Mouse (Mus musculus) right cerebral cortex, postnatal 14 days (tissue): Measurements from ENCODE around the gene Ctcfl.
"Not testable (repeated sequence)": the region's sequence is repeated elsewhere in the genome, so short reads cannot be mapped to it uniquely, and the experiment has no call there.

Experiments
- DNase-seq: peaks from one replicate; pipeline ENCODE4 v3.0.0; 2022

Ctcfl gene

DNA sequence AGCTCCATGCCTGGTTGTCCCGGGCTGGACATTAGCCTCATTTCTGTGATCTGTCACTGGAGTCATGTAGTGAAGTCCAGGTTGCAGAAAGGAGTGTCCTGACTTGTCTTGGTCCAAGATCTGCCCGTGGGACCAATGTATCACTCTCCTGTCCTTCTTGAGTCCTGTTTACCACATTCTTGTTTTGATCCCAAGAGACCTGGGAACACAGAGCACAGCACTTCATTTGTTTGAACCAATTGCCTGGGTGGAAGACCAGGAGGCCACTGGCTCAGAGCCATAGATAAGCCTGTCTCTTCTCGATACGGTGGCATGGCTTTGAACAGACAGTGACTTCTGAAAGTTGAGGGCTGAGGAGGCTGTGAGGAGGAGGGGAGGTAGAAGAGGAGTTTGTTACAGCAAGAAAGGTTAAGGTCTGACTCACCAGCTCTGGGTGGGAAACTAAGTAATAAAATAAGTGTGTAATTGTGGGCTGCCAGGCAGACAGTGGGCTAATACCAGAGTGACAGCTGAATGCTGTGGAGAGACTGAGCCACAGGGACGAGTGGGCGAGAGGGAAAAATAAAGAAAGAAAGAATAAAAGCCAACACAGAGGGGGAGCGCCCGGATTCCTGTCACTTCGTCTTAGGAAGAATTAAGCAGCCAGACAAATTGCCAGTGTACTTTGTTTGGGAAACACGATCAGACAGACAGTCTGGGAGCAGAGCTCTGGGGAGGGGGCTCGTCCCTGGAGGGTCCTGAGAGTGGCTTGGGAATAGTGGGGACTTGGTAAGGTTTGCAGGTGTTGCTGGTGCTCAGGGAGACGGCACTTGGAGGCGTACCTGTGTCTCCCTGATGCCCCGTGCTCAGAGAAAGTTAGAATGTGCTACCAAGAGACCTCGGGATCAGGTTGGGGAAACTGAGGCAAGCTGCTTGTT lies 19.3 kb upstream of the Ctcfl start:
- DNase-seq, result no peak

DNA sequence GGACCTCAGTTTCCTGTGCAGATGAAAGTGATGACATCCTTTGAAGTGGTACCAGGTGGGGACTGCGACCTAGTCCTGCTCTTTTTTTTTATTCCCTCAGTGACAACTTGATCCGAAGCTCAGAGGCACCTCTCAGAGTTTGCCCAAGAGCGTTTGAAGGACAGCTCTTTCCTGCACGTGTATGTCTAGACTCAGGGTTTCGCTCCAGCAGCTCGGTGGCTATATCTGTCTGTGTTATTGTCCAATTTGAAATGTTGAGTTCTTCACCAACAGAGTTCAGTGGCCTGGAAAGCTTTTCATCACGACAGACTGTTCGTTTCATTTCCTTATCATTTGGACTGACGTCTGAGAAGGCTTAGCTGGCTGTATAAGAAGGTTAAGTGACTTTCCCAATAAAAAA lies 15.4 kb upstream of the Ctcfl start:
- no peak for DNase-seq

DNA sequence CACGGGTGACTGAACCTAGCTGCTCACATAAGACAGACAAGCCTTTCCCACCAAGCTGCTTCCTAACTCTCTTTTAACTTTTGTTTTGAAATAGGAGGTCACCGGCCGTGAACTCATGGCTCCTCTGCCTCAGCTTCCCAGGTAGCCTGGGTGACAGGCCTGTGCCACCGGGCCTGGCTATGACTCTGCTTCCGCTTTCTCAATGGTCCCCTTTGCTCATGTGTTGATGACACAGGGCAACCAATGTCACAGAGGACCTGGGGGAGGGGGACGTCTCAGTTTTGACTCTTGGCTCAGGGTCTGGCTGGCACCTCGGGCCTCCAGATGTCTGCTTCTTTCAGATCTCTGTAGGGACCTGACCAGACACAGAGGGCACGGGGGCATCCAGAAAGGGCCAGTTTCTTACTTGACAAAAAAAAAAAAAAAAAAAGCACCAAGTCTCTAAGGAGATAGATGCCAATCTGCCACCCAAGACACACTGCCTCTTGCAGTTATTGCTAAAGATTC lies 13.5 kb upstream of the Ctcfl start:
- no peak for DNase-seq

DNA sequence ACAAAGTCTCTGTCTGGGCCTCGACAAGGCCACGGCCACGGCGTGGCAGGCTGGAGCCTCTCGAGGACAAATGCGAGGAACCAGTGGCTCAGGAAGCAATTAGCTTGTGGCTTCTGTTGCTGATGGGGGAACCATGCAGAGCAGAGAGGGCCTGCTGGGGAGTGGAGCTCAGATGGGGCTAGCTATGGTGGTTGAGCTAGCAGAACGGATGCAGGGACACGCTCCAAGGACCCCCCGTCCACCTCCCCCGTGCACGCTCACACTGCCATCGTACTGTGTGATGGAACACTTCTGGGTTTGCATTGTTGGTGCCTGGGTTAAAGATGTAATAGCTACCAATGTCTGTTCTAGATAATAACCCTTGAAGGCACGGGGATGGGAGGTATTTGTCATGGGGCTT lies 12.9 kb upstream of the Ctcfl start:
- DNase-seq, result no peak

DNA sequence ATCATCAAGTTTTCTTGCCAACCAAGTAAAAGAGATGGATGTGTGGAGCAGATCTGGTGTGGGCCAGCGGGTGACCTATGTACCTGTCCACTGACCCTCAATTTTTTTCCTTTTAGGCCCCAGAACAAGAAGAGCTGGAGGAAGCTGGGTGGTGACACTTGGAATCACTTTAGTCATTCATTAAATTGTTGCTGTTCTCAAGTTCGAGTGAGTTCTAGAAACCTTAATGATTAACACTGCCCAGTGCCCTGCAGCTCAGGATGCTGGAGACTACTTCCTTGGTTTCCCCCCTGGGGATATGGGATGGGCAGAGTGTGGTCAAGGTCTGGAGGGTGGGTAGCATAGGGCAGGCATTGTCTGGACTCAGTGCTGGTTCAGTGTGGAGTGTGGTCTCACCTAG lies 9.8 kb upstream of the Ctcfl start:
- no peak for DNase-seq

DNA sequence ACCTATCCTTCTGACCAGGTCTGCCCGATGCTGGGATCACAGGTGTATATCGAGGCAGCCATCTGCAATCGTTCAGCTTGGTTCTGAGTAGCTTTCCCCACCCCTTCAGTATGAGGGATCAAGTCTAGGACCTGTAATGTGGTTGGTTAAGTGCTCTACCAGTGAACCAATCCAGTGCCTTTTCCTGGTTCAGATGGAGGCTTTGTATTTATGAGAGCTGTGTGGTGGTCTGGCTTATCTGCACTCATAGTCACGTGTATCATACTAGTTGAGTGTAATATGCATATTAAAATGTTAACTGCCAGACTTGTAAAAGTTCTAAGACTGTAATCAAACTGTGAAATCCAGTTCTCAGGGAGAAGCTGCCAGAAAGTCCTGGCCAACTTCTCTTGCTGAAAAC lies 7.1 kb upstream of the Ctcfl start:
- DNase-seq, result no peak

DNA sequence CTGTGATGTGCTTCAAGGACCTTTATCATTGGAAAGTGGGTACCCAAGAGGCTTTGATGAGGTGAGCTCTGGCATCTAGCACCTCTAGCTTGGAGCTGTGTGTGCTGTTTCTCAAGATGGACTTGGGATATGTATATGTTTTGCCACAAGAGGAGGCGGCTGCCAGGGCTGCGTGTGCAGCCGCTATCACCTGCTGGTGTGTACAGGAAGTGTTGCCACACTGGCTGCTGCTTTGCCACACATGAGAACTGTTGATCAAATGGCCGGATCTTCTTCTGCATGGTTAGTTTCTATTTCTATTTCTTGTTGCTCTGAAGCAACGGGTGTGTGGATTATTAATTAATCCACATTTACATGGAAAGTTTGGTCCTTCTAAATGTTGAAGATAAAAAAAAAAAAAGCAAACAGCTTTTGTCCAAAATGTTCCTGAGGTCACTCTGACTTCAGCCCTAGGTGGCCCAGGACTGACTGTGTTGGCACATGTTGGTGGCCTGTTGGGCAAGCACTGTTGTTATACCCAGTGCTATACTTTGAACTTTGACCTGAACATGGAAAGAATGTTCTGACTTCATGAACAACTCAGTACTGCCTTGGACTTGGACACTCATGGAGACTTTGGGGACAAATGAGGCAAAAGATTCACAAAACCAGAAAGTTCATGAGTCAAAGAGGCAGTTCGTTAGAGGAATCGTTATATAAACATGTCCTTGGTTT lies 4.9 kb upstream of the Ctcfl start:
- DNase-seq, result no peak

DNA sequence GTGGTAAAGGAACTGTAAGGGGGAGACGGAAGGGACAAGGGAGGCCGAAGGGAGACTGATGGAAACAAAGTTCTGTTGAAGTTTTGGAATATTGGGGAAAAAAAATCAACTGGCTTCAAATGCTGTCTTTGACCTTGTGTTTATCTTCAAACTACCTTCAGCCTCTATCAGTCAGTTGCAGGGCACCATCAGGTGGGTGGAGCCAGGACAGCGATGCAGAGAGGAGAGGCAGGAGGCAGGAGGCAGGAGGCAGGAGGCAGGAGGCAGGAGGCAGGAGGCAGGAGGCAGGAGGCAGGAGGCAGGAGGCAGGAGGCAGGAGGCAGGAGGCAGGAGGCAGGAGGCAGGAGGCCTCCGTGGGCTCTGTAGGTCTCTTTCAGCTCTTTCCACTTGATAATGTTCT lies 792 bp upstream of the Ctcfl start:
- not testable (repeated sequence) for DNase-seq

DNA sequence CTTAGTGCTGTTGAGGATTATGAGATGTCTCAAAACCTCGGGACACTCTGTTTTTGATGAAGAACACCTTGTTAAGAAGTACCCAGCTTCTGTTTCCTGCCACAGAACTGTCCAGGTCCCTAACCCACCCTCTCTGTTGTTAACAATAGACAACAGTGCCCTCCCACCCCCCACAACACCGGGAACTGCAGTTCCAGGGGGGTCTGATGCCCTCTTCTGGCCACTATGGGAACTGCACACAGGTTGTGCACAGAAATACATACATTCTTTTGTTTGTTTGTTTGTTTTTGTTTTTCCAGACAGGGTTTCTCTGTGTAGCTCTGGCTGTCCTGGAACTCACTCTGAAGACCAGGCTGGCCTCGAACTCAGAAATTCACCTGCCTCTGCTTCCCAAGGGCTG lies 5.5 kb downstream of the Ctcfl start:
- not testable (repeated sequence) for DNase-seq

DNA sequence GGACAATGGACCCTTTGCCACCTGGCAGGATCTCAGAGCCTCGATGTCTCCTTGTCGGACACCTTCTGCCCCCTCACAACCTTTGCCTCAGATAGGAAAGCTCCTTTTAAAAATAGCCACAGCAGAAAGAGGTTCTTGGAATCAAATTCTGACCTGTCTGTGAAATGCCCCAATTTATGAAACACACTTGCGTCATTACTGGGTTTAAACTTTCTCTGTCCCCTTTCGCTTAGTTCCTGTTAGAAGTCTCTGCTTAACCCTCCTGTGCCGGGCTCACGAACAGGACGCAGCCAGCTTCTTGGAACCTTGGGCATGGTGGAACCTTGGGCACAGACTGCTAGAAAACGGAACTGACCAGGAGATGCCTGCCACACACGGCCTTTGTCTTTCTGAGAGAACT lies 8.8 kb downstream of the Ctcfl start:
- DNase-seq, result no peak

DNA sequence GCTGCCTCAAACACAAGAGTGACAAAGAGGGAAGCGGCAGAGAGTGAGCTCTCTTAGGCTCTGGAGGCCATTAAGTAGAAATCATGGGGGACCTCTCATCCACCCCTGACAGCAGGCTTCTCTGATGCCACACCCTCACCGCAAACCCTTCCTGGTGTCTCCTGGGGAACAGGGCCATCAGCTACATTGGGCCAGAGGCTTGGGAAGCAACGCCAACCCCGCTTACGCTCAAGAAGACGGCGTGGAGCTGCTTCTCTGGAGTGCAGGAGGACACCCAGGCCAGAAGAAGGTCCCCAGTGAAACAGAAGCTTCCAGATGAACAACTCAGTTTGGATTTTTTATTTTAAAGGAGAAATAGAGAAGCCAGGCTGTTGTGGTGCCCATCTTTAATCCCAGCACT lies 9.8 kb downstream of the Ctcfl start:
- no peak for DNase-seq

DNA sequence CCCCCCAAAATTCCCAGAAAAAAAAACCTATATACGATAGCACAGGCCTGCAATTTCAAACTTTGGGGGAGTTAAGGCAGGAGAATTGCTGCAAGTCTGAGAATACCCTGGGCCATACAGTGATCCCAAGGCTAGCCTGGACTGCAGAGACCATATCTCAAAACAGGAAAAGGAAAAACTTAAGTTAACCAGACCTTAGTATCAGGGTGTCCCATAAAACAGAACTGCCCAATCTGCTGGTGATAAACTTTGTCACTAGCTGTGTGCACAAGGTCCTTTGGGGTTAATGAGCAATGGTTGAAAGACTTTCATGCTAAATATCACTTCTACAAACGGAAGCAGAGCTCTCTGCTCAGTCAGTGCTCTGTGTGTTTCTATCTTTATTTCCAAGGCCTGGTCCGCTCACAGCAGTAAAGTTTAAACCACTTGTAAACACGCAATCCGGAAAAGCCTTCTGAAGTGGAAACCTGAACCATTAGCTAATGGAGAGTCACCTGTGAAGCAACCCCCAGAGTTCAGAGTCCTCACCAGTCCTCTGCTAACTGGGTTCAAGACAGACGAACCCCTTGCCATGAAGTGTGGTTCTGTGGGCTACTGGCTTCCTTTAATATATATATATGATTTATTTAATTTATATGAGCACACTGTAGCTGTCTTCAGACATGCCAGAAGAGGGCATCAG lies 10.7 kb downstream of the Ctcfl start:
- no peak for DNase-seq

DNA sequence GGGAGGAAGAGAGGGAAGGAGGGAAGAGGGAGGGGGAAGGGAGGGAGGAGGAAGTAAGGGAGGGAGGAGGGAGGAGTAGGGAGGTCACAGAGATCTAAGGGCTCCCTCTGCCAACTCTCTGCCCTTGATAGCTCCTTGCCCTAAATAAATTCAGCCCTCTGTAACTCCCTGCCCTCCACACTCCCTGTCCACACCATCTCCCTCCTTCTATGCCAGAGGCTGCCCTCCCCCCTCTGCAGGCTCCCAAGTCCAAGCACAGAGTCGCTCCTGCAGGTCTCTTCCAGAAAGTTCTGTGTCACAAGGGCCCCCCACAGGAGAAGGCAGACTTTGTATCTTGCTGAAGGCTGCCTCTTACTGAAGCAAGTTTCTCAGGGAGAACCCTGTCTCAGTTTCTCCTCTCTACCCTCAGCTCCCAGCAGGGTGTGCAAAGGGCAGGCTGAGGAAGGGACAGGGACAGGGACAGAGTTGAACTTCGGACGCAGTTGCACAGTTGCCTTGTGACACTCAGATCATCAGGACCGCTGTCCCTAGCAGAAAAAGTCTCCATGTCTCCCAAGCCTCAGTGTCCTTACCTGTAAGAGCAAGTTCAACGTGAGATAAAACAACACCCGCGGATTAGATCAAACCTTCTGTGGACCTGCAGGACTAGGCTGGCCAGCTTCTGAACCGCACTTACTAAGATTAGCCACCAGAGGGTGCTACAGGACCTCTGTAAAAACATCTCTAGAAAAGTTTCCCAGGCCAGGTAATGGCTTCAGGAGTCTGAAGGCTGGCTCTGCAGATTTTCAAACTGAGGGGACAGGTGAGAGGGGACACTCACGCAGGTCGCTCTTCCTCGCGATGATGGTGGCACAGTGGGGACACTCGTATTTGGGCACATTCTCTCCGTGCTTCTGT lies 12.2 kb downstream of the Ctcfl start:
- peak; percentile 42 for DNase-seq

DNA sequence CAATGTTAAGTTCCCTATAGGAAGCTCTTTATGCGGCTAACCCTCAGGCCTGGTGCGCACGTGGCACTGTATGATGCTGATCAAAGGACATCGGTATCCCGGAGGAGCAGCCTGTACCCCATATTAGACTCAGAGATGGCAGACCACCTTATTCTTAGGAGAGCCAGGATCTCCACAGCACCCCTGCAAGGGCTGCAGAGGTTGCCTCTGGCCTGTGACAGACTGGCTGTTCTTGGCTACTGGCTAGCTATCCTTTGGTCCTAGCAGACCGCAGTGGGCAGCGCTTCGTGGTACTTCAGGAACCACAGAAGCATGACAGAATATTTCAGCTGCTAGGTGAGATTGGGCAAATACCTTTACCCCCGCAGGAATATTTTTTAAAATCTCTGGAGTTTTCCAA lies 12.9 kb downstream of the Ctcfl start:
- DNase-seq, result no peak

DNA sequence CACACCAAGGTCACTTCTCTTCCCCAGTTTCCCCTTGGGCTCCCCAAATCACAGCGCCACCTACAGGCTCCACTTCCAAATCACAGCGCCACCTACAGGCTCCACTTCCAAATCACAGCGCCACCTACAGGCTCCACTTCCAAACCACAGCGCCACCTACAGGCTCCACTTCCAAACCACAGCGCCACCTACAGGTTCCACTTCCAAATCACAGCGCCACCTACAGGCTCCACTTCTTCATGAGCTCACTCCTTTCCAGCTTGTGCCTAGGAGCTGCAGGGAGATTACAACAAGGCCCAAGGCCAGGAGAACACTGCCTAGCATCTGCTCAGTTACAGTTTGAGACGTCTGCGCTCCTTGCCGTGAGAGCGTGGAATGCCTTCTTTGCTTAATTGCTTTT lies 22.0 kb downstream of the Ctcfl start:
- DNase-seq, result peak; percentile 39

DNA sequence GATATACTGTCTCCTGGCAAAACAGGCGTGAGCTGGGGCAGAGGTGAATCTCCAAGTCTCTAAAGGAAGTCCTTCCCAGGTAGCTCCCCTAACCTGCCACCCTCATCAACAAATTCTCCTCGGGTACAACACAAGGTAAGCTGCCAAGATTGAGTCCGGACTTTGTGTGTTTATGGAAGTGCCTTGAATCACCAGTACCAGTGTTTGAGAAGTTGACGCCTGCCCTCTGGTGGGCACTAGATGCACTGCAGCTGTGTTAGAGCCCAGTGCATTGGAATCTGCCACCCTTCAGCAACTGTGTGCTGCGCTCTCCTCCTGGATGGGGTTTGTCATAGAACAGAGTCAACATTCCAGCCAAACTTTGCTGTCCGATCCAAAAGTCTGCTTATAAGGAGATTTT lies 29.9 kb downstream of the Ctcfl start:
- DNase-seq, result peak; percentile 82

DNA sequence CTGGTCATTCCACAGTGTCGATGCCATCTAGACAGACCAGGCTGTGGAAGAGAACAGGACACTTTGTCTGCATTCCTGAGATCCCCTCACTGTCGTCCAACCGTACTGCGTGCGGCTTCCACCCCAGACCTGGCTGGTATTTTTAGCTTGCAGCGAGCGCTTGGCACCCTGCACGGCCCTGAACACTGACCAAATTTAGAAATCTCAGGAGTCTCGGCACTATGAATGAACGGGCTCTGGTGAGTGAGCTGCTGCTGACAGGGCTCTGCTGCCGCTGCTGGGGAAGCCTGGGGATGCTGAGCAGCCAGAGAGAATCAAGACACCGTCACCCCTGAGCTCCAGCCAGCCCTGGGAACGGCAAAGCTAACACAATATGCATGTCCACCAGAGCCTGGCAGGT lies 31.9 kb downstream of the Ctcfl start:
- no peak for DNase-seq

DNA sequence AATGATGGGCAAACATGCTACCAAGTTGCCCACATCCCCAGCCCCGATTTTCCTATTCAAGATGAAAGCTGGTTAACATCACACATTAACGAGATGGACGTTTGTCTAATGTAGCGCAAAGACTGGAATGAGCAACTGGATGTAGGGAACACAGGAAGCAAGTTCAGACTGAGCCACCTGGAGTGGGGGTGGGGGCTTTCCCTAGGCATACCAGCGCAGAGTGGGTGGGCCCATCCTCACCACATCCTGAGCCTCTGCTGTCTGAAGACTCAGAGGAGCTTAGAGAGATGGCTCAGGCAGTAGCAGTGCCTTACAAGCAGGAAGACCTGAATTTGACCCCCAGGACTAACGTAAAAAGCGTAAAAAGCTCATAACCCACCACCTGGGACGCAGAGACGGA lies 33.6 kb downstream of the Ctcfl start:
- no peak for DNase-seq

DNA sequence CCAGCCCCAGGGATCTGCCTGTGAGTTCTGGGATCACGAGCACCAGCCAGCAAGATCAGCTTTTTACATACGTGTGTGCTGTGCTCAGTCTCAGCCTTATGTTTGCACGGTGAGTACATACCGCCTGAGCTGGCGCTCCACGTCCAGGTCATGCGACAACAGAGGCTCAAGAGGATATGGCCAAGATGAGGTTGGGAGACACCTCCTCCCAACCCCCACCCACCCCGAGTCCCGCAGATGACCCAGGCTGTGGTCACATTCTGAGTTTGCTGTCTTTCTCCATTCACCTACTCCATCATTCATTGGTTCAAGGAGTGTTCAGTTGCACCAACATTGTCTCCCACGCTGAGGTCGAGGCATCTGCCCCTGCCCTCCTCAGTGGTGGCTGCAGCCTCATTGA lies 34.5 kb downstream of the Ctcfl start:
- no peak for DNase-seq

DNA sequence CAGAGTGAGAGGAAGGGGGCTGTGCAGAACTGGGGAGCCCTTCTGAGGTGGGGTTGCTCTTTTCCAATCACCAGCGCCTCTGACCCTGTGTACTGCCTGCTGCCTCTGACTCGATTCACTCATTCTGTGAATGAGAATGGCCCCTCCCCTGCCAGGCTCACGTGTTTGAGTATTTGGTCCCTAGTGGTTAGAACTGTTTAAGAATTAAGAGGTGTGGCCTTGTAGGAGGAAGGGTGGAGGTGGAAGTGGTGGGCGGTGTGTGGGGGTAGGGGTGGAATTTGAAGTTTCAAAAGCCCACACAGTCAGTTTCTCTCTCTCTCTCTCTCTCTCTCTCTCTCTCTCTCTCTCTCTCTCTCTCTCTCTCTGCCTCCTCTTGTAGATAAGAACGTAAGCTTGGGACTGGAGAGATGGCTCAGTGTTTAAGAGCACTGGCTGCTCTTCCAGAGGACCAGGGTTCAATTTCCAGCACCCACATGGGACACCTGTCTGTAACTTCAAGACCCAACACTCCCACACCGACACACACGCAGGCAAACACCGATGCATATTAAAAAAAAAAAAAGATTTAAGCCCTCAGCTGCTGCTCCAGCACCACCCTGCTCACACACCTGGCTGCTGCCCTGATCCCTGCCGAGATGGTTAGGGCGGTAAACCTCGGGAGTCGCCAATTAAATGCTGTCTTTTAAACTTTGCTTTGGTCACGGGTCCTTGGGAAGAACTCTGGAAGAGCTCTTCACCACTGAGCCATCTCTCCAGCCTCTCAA lies 35.4 kb downstream of the Ctcfl start:
- no peak for DNase-seq

DNA sequence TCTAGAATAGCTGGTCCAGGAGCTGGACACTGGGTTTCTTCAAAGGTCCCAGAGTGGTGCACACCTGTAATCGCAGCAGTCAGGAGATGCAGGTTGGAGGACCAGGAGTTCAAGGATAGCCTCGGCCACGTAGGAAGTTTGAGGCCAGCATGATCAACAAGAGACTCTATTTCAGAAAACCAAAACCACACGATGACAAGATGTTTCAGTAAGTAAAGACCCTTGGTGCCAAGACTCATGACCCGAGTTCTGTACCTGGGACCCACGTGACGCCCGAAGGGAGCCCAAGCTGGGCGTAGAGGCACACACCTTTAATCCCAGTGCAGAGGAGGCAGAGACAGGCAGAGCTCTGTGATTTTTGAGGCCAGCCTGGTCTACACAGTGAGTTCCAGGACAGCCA lies 36.2 kb downstream of the Ctcfl start:
- no peak for DNase-seq

DNA sequence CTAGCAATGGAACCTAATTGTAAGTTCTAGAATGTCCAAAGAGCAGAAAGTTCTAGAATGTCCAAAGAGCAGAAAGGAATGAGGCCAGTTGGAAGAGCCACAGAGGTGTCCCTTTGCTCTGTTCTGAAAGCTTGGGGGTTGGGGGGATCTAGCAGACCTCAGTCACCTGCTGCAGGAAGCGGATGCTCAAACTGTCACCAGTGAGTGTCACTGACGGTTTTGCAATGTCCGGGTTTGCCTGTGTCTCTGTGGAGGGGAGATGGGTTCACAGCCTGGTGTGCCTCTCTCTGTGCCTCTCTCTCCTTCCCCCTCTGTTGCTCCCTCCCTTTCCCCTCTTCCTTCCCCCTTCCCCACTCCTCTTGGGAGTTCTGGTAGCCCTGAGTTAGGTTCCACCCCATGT lies 36.6 kb downstream of the Ctcfl start:
- DNase-seq, result no peak
